Mouse (Mus musculus) CH12.LX (cell line): ENCODE data around the gene Evi5l. TPM values are rescaled to one million over a fixed set of nuclear protein-coding genes. Genes with fewer than 3 reads are reported as not detected.

ENCODE experiments used
- DNase-seq: peaks from one replicate; pipeline ENCODE4 v3.0.0-alpha.2; 2013; ENCODE audit errors: extremely low read depth
- H3K27ac ChIP-seq: 2 replicates; pipeline ENCODE4 v1.5.1; 2012; ENCODE audit warnings: low read depth, mild to moderate bottlenecking, control low read depth, moderate library complexity; ENCODE audit not compliant: insufficient read depth
- H3K27me3 ChIP-seq: replicated peaks from 2 replicates; pipeline ENCODE3; 2012; ENCODE audit warnings: inconsistent platforms
- H3K36me3 ChIP-seq, 2 experiments: replicated peaks in 1 of 2; 2 replicates each; pipeline versions ENCODE3 to v1.6.1; 2012; ENCODE audit warnings: inconsistent platforms in 1 of 2, low read length in 1 of 2, mild to moderate bottlenecking in 1 of 2, mixed read lengths in 1 of 2, moderate library complexity in 1 of 2; ENCODE audit not compliant: control insufficient read depth in 1 of 2, insufficient read depth in 1 of 2
- H3K4me1 ChIP-seq, 2 experiments: 2 replicates each; pipeline ENCODE4 v1.6.1; 2012; ENCODE audit warnings: inconsistent platforms in 1 of 2, moderate library complexity in 1 of 2; ENCODE audit not compliant: insufficient read depth in 2 of 2, control insufficient read depth in 1 of 2
- H3K4me2 ChIP-seq: 2 replicates; pipeline ENCODE4 v1.6.1; 2012; ENCODE audit warnings: low read depth, mild to moderate bottlenecking, control low read depth; ENCODE audit not compliant: poor library complexity, insufficient read depth, severe bottlenecking
- H3K4me3 ChIP-seq, 3 experiments: fragments of 150-350 bp in 1 of 3; sonication (generic) in 1 of 3; replicated peaks in 1 of 3; 2 replicates each; pipeline versions ENCODE3 to v1.5.1; 2011 to 2012; ENCODE audit warnings: low read depth in 2 of 3, low read length in 2 of 3, mild to moderate bottlenecking in 2 of 3, moderate library complexity in 2 of 3, control low read depth in 1 of 3, improper control_type of control experiment in 1 of 3, inconsistent platforms in 1 of 3, mixed read lengths in 1 of 3; ENCODE audit not compliant: poor library complexity in 1 of 3
- H3K79me2 ChIP-seq: replicated peaks from 2 replicates; pipeline ENCODE4 v1.6.1; 2012; ENCODE audit warnings: mild to moderate bottlenecking, moderate library complexity; ENCODE audit not compliant: control insufficient read depth, poor library complexity, insufficient read depth, severe bottlenecking; ENCODE audit errors: extremely low read depth
- H3K9ac ChIP-seq: 2 replicates; pipeline ENCODE4 v1.6.1; 2012; ENCODE audit warnings: low read depth, mild to moderate bottlenecking, control low read depth, moderate library complexity; ENCODE audit not compliant: insufficient read depth
- H3K9me3 ChIP-seq: replicated peaks from 2 replicates; pipeline ENCODE3; 2012; ENCODE audit warnings: low read length, inconsistent platforms, mixed read lengths
- CHD1 ChIP-seq: IDR thresholded peaks from 2 replicates; pipeline ENCODE4 v1.6.1; 2012; ENCODE audit warnings: low read depth, low read length, improper control_type of control experiment, inconsistent platforms
- ELF1 ChIP-seq: IDR thresholded peaks from 2 replicates; pipeline ENCODE4 v1.6.1; 2014; ENCODE audit warnings: low read depth, mild to moderate bottlenecking, inconsistent platforms, low read length, improper control_type of control experiment
- EP300 ChIP-seq: IDR thresholded peaks from 2 replicates; pipeline ENCODE4 v1.6.1; 2011; ENCODE audit warnings: low read length, improper control_type of control experiment
- ETS1 ChIP-seq: conservative IDR thresholded peaks from 2 replicates; pipeline ENCODE4 v1.6.1; 2012; ENCODE audit warnings: low read depth, mild to moderate bottlenecking, inconsistent platforms, low read length, improper control_type of control experiment, moderate library complexity
- GABPA ChIP-seq: IDR thresholded peaks from 2 replicates; pipeline ENCODE4 v1.6.1; 2012; ENCODE audit warnings: low read depth, low read length, improper control_type of control experiment, inconsistent platforms; ENCODE audit not compliant: insufficient replicate concordance
- HCFC1 ChIP-seq: IDR thresholded peaks from 2 replicates; pipeline ENCODE4 v1.6.1; 2012; ENCODE audit warnings: low read depth, mild to moderate bottlenecking, inconsistent platforms, low read length, improper control_type of control experiment
- JUN ChIP-seq: IDR thresholded peaks from 2 replicates; pipeline ENCODE4 v1.6.1; 2011; ENCODE audit warnings: low read depth, mild to moderate bottlenecking, low read length, improper control_type of control experiment, moderate library complexity; ENCODE audit not compliant: insufficient read depth
- KAT2A ChIP-seq: IDR thresholded peaks from 2 replicates; pipeline ENCODE4 v1.6.1; 2012; ENCODE audit warnings: low read length, improper control_type of control experiment, inconsistent platforms; ENCODE audit not compliant: insufficient replicate concordance
- MAZ ChIP-seq: IDR thresholded peaks from 2 replicates; pipeline ENCODE4 v1.6.1; 2012; ENCODE audit warnings: low read depth, mild to moderate bottlenecking, inconsistent platforms, low read length, improper control_type of control experiment, moderate library complexity
- MXI1 ChIP-seq: IDR thresholded peaks from 2 replicates; pipeline ENCODE4 v1.6.1; 2011; ENCODE audit warnings: mild to moderate bottlenecking, low read depth, low read length, improper control_type of control experiment
- NELFE ChIP-seq: IDR thresholded peaks from 2 replicates; pipeline ENCODE4 v1.6.1; 2011; ENCODE audit warnings: low read depth, low read length, improper control_type of control experiment
- RAD21 ChIP-seq: IDR thresholded peaks from 2 replicates; pipeline ENCODE4 v1.6.1; 2011; ENCODE audit warnings: low read depth, mild to moderate bottlenecking, low read length, improper control_type of control experiment, moderate library complexity
- RCOR1 ChIP-seq: conservative IDR thresholded peaks from 2 replicates; pipeline ENCODE4 v1.6.1; 2012; ENCODE audit warnings: low read depth, mild to moderate bottlenecking, inconsistent platforms, low read length, improper control_type of control experiment
- SMC3 ChIP-seq: IDR thresholded peaks from 2 replicates; pipeline ENCODE4 v1.6.1; 2011; ENCODE audit warnings: low read depth, low read length, improper control_type of control experiment
- TBP ChIP-seq: conservative IDR thresholded peaks from 2 replicates; pipeline ENCODE4 v1.6.1; 2011; ENCODE audit warnings: low read depth, low read length, improper control_type of control experiment
- USF2 ChIP-seq: conservative IDR thresholded peaks from 2 replicates; pipeline ENCODE4 v1.6.1; 2011; ENCODE audit warnings: low read depth, low read length, improper control_type of control experiment
- ZC3H11A ChIP-seq: IDR thresholded peaks from 2 replicates; pipeline ENCODE4 v1.6.1; 2012; ENCODE audit warnings: low read depth, mild to moderate bottlenecking, inconsistent platforms, low read length, improper control_type of control experiment
- ZMIZ1 ChIP-seq: IDR thresholded peaks from 2 replicates; pipeline ENCODE4 v1.6.1; 2012; ENCODE audit warnings: low read depth, mild to moderate bottlenecking, inconsistent platforms, low read length, improper control_type of control experiment
- dilution Hi-C: fragments of 300-500 bp; cut with MboI; formaldehyde crosslinking; loops from 2 replicates; pipeline ENCODE4 v1.14.3; 2020; ENCODE audit warnings: low sequenced_read_pairs; ENCODE audit not compliant: extremely low pct_unique_long_range_greater_than_20kb, extremely low pct_ligation_motif_present
- in situ Hi-C: fragments of 300-500 bp; cut with MboI; formaldehyde crosslinking; loops from 3 replicates; pipeline ENCODE4 v1.14.3; 2019; ENCODE audit warnings: low sequenced_read_pairs, low pct_ligation_motif_present, low pct_unique_long_range_greater_than_20kb, mixed read lengths
- polyA plus RNA-seq: library from polyadenylated mRNA; unstranded; fragments of >175 nt; gene quantifications from 2 replicates; pipeline ENCODE4 v1.2.1, GENCODE M21; 2012; ENCODE audit warnings: low read depth; ENCODE audit not compliant: insufficient read length
- total RNA-seq, 2 experiments: library from RNA; depleted of rRNA; stranded (reverse); fragments of 300-350 nt in 1 of 2; fragments of >200 nt in 1 of 2; gene quantifications; 2 replicates each; pipeline ENCODE4 v1.2.3; 2012 to 2014

Gene Evi5l
- total and polyA plus RNA-seq, 3 experiments, result 2.2 to 6.6 (median 3.6) TPM

- Histone ChIP-seq H3K9me3 (no peaks in the 10 kb centered on the region), H3K27me3 (no peaks in the 10 kb centered on the region), H3K9ac (no peak overlapping the region), H3K4me2 (no peak overlapping the region), H3K36me3 (peaks cover 78 to 96% of the 10 kb centered on the region in 2 experiments), H3K79me2 (no peaks in the 10 kb centered on the region), H3K27ac (no peak overlapping the region), H3K4me3 (no peak overlapping the region), H3K4me1 (peaks cover 3 to 6% of the 10 kb centered on the region in 2 experiments)
- TF ChIP-seq RCOR1 (no peak), TBP (no peak), USF2 (no peak), ZC3H11A (no peak), HCFC1 (no peak), EP300 (no peak), MAZ (no peak), KAT2A (no peak), SMC3 (no peak)
- dilution Hi-C loops (no loop called here), in situ Hi-C loops (loop anchor here (10.0 kb wide), 1 partner anchor 56 kb away; no protein-coding TSS in a partner anchor)
- no peak for DNase-seq
Measured at GRCm38 (mm10) chr8:4258678-4259077, 92.3 kb downstream of the Evi5l start.

DNA sequence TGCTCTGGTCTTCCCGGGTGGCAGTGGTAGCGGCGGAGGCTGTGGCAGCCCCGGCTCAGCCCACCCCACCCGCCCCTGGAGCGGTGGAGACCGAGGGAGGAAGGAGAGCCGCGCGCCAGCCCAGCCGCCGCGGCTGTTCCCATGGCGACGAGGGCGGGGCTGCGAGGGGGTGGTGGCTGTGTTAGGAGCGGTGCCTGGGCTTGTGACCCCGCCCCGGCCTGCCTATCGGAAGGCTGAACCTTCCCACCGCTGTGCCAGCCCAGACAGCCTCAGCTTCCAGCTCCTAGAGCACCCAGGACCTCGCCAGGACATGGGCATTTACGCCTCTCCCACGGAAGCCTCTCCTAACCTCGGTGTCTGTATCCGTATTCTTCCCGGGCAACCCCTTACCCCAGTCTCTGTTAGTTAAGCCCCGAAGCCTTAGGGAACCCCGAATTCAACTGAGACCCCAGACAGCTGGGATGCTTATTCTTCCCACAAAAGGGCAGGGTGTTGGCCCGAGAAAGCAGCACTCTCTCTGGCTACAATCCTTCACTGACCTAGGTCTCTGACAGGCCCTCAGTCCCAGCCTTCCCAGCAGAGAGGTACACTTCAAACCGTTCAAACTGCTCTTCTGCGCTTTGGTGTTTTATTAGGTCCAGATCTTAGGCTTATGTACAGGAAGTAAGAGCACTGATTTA lies 92.9 kb downstream of the Evi5l start, which contains the start of gene Ctxn1:
Ctxn1 (minus strand) TSS at position 150 of the 680 bp plus-strand sequence.
- in situ Hi-C loops (loop anchor here (10.0 kb wide), 1 partner anchor 56 kb away; no protein-coding TSS in a partner anchor), dilution Hi-C loops (no loop called here)
- Histone ChIP-seq H3K9me3 (no peaks in the 10 kb centered on the region), H3K36me3 (peaks cover 81 to 99% of the 10 kb centered on the region in 2 experiments), H3K4me1 (no peaks in the 10 kb centered on the region), H3K27ac (no peak within 1 kb of the TSS), H3K4me2 (no peak within 1 kb of the TSS), H3K79me2 (no peaks in the 10 kb centered on the region), H3K4me3 (no peak within 1 kb of the TSS), H3K27me3 (no peaks in the 10 kb centered on the region), H3K9ac (no peak within 1 kb of the TSS)
- TF ChIP-seq GABPA, result no peak
- no peak for TF ChIP-seq CHD1
- TF ChIP-seq ETS1, result no peak
- TF ChIP-seq JUN, result no peak
- TF ChIP-seq ELF1, result no peak
- TF ChIP-seq ZMIZ1, result no peak
- TF ChIP-seq USF2, result no peak
- TF ChIP-seq RCOR1, result no peak
- no peak for TF ChIP-seq MAZ
- TF ChIP-seq MXI1, result no peak
- TF ChIP-seq RAD21, result no peak
- no peak for TF ChIP-seq ZC3H11A
- no peak for TF ChIP-seq NELFE
- DNase-seq, result no peak
